Mouse (Mus musculus) G1E (cell line): ENCODE data around the gene Sltm.

Experiments used
- CTCF ChIP-seq: IDR thresholded peaks from 2 replicates; pipeline ENCODE4 v1.5.1; 2012; ENCODE audit warnings: low read depth, low read length, inconsistent platforms, mixed read lengths
- GATA1 ChIP-seq: IDR thresholded peaks from 2 replicates; pipeline ENCODE4 v1.6.1; 2012; ENCODE audit warnings: borderline replicate concordance, low read length, inconsistent platforms, mixed read lengths
- GATA2 ChIP-seq: IDR thresholded peaks from 2 replicates; pipeline ENCODE4 v1.6.1; 2012; ENCODE audit warnings: low read depth, low read length, inconsistent platforms, borderline replicate concordance
- POLR2AphosphoS5 ChIP-seq: IDR thresholded peaks from 2 replicates; pipeline ENCODE4 v1.6.1; 2012; ENCODE audit warnings: low read depth, low read length, inconsistent platforms; ENCODE audit not compliant: insufficient replicate concordance
- TAL1 ChIP-seq: conservative IDR thresholded peaks from 2 replicates; pipeline ENCODE4 v1.6.1; 2012; ENCODE audit warnings: low read depth, low read length, inconsistent platforms, mixed read lengths

- TF ChIP-seq CTCF (no peak), TAL1 (no peak), GATA1 (no peak), POLR2AphosphoS5 (no peak), GATA2 (no peak)
These were observed 21.9 kb upstream of the Sltm start for GRCm38 (mm10) chr9:70520651-70521050.
